Mouse (Mus musculus): ENCODE measurements around the gene Gnpnat1.
"Not testable (repeated sequence)": the region's sequence is repeated elsewhere in the genome, so short reads cannot be mapped to it uniquely, and the experiment has no call there.

Gene Gnpnat1

DNA sequence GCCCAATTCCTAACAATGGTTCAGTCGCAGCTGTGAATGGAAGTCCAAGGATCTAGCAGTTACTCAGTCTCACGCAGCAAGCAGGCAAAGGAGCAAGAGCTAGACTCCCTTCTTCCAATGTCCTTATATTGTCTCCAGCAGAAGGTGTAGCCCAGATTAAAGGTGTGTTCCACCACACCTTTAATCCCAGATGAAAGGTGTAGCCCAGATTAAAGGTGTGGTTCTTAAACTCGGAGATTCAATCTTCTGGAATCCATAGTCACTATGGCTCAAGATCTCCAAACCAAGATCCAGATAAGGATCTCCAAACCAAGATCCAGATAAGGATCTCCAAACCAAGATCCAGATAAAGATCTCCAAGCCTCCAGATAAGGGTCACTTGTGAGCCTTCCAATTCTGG is at the start of gene Gnpnat1:
Gene Gnpnat1 (minus strand): TSS at position 101 of the 400 bp plus-strand sequence.
- not testable (repeated sequence) for DNase-seq

DNA sequence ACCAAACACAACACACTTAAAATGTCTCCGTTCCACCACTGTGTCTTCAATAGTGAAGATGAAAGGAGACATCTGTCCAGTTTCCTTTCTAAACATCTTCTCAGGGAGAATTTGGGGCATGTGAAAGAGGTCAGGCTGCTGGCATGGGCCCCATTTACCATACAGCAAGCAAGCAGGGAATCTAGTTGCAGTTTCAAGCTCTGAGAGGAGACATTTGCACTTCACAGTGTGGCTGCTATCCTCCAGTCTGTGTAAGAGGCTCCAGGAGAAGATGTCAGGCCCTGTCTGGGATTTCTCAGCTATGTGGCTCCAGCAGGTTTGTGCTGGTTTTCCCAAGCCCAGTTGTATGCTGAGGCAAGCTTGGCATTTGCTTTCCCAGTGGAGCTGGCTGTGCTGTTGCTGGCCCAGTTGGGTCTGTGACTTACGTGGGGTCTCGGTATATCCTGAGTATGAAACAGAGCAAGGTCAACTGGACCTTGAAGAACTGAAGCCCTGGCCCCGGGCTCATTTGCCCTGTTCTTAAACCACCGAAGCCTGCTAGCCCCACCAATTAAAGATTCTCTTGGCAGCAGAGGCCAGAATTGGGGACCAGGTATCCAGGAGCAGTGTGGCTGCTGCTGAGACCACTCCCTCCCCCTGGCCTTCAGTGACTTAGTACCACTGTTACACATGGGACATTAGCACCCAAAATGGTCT is 49.0 kb upstream of the Gnpnat1 start:
- peak; percentile 66 for DNase-seq

DNA sequence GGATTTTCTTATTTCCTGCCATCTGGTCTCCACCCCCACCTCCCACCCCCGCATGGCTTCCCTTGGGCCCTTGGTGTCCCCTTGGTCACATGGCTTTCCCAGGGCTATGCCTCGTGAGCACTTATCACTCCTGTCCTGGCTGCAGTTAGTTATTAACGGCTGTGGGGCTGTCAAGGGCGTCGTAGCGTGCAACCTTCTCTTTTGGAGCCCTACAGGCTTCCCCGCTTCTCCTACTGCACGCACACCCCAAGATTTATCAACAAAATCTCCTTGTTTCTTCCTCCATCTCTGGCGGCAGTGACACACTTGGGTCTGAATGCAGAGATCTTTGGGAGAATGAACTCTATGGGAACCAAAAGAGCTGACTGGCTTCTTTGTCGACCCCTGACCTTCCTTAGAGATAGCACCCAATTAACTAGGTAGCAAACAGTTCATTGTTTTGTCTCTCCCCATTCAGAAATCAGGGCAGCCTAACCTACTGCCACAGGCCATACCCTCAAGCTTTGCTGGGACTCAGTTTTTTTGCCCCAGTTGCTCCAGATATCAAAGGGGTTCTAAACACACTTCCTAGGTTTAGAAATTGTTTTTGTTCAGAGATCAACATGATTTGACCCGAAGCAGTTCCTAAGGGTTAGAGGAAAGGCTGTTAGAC is 48.3 kb upstream of the Gnpnat1 start:
- DNase-seq = peak; percentile 89

DNA sequence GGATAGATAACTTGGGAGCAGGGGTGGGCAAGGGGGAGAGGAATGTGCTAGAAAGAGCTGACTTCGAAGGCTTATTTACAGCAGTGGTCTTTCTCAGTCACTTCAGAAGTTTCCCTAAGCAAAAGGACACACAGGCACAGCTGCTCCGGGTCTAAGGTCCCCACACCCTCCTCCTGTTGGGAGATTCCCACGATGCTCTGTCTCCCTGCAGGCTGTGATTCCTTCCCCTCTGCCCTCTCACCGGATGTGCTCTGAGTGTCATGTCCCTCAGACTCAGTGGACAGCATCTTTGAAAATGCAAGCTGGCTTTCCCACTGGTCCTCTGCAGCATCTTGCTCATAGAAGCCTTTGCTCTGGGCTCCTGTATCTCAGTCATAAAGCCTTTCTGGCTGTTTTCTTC is 47.4 kb upstream of the Gnpnat1 start:
- DNase-seq = peak; percentile 49

DNA sequence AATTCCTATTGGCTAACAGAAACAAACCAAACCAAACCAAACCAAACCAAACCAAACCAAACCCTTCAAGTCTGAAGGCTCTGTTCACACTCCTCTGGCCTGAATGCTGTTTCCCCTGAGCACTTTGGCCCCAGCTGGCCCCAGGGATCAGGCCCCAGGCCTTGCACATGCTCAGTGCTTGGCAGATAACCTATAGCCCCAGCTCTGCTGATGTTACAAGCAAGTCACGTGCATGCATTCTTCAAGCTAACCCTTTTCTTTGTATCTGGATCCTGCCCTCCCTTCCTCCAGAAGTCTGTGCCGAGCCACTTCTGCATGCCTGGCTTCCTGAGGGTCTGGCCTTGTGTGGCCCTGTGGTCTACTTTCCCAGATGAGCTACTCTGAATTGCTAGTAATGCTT is 46.4 kb upstream of the Gnpnat1 start:
- DNase-seq = peak; percentile 33

DNA sequence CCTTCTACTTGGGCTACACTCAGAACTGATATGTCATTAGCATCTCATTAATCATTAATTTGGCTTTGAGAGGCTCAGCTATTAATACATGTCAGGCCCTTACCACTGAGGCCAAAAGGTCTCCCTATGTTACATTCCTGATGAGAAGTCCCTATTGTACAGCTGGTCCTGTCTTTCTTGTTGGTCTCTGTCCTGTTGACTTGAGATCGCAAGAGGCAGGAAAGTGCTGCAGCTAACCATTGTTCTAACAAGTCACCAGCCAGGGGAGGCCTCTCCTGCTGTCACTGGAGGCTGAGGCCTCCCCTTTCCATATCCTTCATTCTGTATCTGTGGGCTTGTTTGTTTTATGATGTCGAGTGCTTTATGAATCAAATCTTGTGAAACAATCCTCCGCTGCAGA is 42.1 kb upstream of the Gnpnat1 start:
- no peak for DNase-seq

DNA sequence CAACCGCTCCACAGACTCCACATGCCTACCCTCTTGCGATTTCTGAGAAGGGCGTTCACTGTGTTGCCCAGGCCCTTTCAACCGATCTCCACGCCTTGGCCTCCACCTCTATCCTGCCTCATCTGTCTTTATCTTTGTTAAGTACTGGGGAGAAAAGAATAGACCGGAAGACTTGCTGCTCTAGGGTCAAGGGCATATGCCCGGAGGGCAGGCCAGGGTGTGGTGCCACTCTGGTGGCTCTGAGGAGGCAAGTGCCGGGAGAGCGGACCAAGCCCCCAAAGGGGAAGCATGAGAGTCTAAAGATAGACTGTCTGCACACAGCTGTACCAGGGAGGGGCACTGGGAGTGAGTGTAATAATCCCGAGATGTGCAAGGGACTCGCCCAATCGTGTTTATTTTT is 40.7 kb upstream of the Gnpnat1 start:
- DNase-seq = no peak

DNA sequence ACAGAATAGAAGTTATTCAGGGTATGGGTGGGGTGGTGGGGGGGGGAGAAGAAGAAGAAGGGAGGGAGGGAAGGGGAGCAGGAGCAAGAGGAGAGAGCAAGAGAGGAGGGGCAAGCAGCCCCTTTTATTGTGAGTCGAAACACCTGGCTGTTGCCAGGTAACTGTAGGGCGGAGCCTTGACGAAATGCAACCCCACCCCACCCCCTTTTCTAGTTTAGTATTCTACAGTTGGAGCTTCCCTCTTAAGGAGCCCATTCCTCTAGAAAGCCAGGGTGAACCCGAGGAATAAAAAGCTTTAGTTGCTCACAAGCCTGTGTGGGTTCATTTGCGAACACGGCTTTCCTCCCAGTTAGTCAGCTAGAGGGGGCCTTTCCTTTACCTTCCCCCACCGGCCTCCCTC is 40.2 kb upstream of the Gnpnat1 start:
- no peak for DNase-seq

DNA sequence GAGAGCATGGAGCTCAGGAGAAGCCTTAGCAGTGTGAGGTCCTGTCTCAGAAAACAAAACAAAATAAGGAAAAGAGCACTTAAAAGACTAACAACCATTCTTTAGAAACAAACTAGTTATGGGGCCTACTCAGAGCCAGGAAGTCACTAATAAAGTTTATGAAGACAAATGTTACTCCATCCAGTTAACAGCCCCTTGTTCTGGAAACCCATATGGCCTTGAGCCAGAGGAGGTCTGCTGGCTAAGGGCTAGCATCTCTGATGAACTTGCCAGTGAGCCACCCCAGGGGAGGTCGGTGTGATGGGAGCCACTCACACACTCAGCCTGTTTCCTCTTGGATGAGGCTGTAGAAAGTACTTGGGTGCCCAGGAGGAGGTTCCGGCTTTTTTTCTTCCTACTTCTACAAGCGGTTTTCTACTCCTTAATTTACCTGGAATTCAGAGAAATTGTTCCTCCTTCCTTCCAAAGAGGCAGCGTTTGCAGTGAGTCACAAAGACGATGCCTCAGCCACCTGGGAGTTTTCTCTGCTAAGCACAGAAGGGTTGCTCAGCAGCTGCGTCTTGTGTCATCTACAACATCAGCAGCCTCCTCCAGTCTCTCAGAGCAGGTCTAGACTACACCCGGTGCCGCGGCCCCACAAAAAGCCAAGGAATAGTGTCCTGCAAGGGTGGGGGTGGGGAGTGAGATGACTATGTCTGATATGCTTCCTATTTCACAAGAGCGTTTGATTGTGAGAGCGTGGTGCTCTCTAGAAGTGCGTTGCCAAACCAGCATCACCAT is 38.3 kb upstream of the Gnpnat1 start:
- DNase-seq = no peak

DNA sequence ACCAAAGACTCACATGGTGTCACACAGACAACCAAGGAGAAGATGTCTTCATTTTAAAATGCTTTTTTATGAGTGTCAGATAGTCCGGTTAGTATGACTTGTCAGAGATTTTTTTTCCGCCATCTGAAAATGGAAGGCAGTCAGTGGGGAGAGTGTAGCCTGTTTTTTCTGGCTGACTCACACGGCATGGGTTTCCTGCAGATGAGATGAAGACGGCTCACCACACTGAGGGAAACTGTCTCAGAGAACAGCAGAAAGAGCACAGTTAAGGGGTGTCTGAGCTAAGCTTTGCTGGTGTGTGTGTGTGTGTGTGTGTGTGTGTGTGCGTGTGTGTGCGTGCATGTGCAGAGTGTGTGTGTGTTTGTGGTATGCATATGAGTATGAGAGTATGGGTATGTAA is 36.6 kb upstream of the Gnpnat1 start:
- no peak for DNase-seq

DNA sequence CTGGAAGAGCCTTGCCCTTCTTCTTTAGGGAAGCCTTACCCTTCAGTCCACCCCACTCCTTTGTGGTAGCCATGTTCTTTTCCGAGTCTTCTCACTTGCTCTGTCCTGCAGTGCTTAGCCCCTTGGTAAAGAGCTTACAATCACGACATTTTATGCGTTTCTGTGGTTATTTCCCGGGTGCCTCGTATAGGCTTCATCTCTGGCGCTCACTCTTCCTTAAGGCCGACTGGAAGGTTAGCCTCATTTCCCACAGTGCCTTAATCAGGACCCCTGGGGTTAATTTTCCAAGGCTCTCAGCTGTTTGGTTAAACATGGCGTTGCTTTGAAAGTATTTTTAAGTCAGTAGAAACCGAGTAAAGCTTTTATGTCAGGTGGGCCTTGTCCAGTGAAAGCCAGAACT is 34.7 kb upstream of the Gnpnat1 start:
- no peak for DNase-seq

DNA sequence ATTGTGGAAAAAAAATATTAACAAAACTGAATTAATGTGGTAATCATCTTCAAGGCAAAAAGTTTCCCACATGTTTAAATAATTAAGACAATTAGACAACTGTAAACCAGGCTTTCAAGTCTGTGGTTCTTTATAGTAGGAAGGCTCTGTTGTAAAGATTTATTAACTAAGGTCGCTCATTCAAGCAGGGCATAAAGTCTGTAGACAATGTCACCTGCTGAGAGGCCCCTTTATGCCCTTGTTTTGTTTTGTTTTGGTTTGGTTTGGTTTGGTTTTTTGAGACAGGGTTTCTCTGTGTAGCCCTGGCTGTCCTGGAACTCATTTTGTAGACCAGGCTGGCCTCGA is 34.2 kb upstream of the Gnpnat1 start:
- DNase-seq = no peak

DNA sequence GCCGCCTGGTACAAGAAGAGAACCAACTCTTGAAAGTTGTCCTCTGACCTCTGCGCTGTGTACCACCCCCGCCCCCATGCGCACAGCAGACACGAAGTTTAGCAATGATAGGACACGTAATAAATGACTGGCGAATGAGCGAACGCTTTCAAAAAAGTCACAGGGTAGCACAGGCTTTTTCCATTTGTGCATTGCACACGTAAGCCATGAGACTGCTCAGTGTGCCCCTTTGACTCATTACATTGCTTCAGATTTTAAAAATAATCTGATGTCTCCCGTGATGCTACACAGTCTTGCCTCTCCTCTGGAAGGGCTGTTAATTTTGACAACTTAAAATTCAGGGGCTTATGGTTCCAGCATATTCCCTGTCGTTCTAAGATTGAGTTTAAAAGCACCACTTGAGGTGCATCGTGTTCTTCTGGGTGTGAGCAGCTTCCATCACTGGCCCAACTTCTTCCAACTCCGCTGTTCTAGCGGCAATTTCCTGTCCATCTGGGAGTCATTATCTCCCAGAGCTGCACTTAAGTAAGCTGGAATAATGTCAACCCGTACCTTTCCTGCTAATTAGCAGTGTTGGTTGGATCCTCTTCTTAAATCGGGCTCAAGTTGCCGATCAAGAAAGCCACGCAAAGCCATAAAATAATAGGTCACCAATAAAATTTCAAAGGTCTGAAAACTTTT is 33.7 kb upstream of the Gnpnat1 start:
- no peak for DNase-seq

DNA sequence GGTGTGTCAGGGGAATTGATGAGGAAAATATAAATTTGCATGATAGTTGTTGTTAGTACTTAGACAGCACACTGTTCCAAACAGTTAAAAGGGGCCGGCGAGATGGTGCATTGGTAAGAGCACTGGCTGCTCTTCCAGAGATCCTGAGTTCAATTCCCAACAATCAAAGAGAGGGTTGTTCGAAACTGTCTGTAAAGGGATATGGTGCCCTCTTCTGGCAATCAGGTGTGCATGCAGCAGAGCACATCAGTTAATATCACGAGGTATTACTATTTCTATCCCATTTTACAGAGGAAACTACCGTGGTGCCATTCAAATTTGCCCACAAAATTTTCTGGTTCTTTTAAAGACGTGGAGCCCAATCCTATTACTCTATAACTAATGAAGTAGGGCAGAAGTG is 29.5 kb upstream of the Gnpnat1 start:
- DNase-seq = no peak

DNA sequence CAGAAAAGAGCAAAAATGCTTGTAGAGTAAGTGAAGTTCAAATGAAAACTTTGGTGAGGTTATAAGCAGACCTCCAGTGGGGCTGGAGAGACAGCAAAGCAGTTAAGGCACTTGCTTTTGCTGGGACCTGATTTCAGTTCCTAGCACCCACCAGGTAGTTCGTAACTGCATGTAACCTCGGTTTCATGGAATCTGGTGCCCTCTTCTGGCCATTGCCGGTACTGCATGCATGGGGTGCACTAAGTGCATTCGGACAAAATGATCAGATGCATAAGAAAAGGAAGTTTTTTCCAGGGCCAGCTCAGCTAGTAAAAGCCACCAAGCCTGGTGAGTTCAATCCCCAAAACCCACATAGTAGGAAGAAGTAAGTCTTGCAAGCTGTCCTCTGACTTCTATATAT is 27.3 kb upstream of the Gnpnat1 start:
- no peak for DNase-seq

DNA sequence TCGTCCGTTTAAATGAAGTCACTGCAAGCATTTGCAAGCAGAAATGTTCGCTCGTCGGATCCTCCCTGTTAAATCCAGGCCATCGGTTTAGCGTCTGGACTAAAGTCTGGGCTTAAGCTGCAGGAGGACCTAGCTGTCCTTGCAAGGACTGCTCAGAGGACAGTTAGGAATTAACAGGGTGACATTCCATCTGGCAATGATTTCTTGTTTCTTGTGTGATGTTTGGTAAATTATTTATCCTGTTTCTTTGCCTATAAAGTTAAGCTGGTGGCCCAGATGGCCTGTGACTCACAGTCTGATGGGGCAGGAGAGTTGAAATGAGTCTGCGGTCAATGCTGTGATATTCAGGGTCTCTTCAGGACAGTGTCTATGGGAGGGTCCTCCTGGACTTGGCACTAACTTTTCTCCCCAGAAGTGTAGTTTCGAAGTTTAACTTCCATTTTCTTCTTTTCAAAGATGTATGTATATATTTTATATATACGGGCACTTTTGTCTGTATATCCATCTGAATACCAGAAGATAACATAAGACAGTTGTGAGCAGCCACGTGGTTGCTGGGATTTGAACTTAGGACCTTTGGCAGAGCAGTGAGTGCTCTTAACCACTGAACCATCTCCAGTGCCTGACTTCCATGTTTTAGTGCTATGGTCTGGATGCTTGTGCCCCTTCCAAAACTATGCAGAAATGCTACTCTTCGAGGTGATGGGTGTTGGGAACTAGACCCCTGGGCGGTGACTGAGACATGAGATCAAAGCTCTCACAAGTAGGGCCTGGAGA is 25.5 kb upstream of the Gnpnat1 start:
- peak; percentile 85 for DNase-seq

DNA sequence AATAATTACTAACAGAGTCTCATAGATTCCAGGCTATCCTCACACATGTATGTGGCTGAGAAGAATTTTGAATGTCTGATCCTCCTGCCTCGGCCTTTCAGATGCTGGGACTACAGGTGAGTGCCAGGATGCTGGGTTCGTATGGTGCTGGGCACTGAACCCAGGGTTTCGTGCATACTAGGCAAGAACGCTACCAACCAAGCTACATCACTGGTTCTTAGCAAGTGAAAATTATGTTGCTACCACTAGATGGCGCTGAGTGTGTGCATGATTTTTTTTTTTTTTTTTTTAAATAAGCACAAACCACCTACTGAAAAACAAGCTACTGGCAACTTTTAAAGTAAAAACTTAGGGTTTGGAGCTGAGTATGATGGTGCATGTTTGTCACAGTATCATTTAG is 18.5 kb upstream of the Gnpnat1 start:
- DNase-seq = peak; percentile 31

DNA sequence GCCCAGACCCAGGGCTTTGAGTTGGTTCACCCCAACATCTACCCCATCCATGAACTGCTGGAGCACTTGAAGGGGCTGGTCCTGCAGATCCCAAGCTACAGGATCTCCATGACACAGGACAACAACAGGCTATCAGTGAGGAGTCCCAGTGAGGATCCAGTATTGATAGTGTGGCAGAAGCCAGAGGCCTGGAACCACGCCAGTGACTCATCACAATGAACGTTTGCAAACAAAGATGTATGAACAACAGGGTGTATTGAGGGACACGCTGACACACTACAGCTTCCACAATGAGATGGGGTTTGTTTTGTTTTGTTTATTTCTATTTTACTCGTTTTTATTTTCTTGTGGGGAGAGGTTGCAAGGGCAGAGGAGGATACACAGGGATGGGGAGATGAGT is 17.7 kb upstream of the Gnpnat1 start:
- no peak for DNase-seq

DNA sequence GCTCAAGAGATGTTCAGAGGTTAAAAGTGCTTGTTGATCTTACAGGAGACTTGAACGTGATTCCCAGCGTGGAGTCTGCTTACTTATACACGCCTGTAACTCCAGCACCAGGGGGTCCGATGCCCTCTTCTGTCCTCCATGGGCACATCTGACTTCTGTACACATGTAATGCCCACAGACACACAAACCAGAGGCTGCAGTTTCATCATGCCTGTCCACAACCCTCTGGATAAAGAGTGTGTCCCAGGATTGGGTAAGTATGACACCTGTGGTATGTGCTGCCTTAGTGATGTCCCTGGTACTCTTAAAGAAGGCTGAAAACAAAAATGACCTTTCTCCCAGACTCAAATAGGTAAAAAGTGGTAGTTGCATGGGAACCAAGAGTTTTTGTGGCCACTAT is 14.6 kb upstream of the Gnpnat1 start:
- DNase-seq = no peak

DNA sequence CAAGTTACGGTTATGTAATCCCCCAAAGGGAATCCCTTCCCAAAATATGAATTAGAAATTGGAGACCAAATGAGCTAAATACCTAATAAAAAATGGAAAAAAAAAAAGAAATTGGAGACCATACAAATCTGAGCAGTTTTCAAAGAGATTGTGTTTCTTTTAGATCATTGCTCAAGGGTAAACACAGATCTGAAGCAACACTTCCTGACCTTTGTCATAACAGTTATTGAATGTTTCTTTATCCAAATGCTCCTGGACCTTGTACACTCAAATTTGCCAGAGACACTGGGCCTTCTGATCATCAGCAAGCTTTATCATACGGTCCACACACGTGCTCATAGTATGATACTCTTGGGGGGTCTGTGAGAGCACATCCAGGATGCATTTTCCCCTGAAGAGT is 13.8 kb upstream of the Gnpnat1 start:
- no peak for DNase-seq

DNA sequence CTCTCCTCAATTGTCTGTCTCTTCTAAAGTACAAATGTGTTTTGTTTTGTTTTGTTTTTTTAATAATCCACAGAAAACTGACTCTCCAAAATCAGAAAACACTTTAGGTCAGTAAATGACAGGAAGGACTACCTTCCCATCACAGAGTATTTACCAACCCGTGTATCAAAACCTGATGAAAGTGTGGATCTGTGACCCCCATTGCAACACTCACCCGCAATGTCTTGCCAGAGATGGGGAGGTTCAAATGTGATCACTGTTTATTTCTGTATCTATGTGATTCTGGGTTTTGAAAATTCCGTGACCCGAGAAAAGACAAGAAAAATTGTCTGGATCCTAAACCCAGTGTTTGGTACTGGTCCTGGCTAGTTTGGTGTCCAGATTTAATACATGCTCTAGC is 11.6 kb upstream of the Gnpnat1 start:
- no peak for DNase-seq

DNA sequence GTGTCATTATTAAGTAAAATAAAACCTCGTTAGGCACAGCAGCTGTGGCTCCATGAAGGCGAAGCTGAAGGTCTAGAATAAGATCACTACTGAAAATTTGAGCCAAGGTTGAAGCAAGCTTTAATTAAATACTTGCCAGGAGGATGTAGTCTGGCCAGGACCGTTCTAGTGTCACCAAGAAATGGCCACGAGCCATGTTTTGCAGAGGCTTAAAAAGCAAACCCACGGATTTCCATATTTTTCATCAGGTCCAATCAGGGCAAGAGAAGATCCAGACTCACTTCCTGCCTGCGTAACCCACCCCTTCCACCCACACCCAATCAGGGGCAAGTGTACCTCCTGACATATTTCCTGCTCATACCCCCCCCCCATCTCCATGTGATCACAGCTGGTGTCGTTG is 1.1 kb downstream of the Gnpnat1 start:
- no peak for DNase-seq

DNA sequence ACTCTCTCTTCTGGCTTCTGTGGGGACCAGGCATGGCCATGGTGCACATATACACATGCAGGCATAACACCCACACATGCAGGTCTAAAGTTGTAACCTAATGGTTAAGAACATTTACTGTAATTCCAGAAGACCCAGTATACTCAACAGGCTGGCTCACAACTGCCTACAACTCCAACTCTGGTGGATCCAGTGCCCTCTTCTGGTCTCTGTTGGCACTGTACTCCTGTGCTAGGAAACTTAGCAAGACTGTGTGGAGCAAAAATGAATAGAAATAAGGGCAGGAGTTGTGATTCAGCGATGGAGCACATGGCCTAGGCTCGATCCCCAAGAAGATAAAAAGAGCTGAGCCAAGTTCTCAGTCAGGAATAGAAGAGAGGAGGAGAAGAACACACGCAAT is 4.9 kb downstream of the Gnpnat1 start:
- no peak for DNase-seq

Data from kidney, adult 11 months (tissue).